Mouse (Mus musculus) MEL (cell line): ENCODE results near the gene Tesk2. TPM values are rescaled to one million over a fixed set of nuclear protein-coding genes. Genes with fewer than 3 reads are reported as not detected.

Source experiments
- DNase-seq: peaks from one replicate; pipeline ENCODE4 v3.0.0; 2011; ENCODE audit warnings: low read depth, low spot score
- H3K27ac ChIP-seq: 2 replicates; pipeline ENCODE4 v1.5.1; 2012; ENCODE audit warnings: low read depth, mild to moderate bottlenecking, control low read depth, low read length, moderate library complexity; ENCODE audit not compliant: control insufficient read depth
- H3K27me3 ChIP-seq, 2 experiments: fragments of 150-350 bp in 1 of 2; sonication (generic) in 1 of 2; 2 replicates each; pipeline ENCODE4 v1.6.1; 2012; ENCODE audit warnings: low read length in 2 of 2, mild to moderate bottlenecking in 2 of 2, improper control_type of control experiment in 1 of 2, moderate library complexity in 1 of 2; ENCODE audit not compliant: insufficient read depth in 2 of 2, control insufficient read depth in 1 of 2
- H3K36me3 ChIP-seq, 2 experiments: 2 replicates each; pipeline ENCODE4 v1.6.1; 2012 to 2014; ENCODE audit warnings: low read length in 2 of 2, improper control_type of control experiment in 1 of 2, inconsistent platforms in 1 of 2, mild to moderate bottlenecking in 1 of 2; ENCODE audit not compliant: insufficient read depth in 2 of 2, control insufficient read depth in 1 of 2
- H3K4me1 ChIP-seq, 2 experiments: fragments of 150-350 bp in 1 of 2; sonication (generic) in 1 of 2; 2 replicates each; pipeline ENCODE4 v1.6.1; 2012; ENCODE audit warnings: low read length in 2 of 2, improper control_type of control experiment in 1 of 2, mild to moderate bottlenecking in 1 of 2; ENCODE audit not compliant: insufficient read depth in 2 of 2, control insufficient read depth in 1 of 2
- H3K4me3 ChIP-seq, 2 experiments: fragments of 150-350 bp in 1 of 2; sonication (generic) in 1 of 2; 2 replicates each; pipeline ENCODE4 v1.5.1; 2012; ENCODE audit warnings: low read depth in 2 of 2, low read length in 2 of 2, mild to moderate bottlenecking in 2 of 2, moderate library complexity in 2 of 2, control low read depth in 1 of 2, improper control_type of control experiment in 1 of 2; ENCODE audit not compliant: control insufficient read depth in 1 of 2, insufficient read depth in 1 of 2
- H3K79me2 ChIP-seq: 2 replicates; pipeline ENCODE4 v1.6.1; 2012; ENCODE audit warnings: mild to moderate bottlenecking, low read length, moderate library complexity; ENCODE audit not compliant: control insufficient read depth, poor library complexity, insufficient read depth
- H3K9ac ChIP-seq: 2 replicates; pipeline ENCODE4 v1.6.1; 2012; ENCODE audit warnings: low read depth, mild to moderate bottlenecking, control low read depth, low read length, moderate library complexity; ENCODE audit not compliant: control insufficient read depth, poor library complexity, severe bottlenecking
- H3K9me3 ChIP-seq: fragments of 150-350 bp; sonication (generic); replicated peaks from 2 replicates; pipeline ENCODE4 v1.6.1; 2012; ENCODE audit warnings: mild to moderate bottlenecking, low read length, improper control_type of control experiment, moderate library complexity; ENCODE audit not compliant: insufficient read depth
- BHLHE40 ChIP-seq: IDR thresholded peaks from 2 replicates; pipeline ENCODE4 v1.6.1; 2012; ENCODE audit warnings: low read depth, mild to moderate bottlenecking, inconsistent platforms, low read length, improper control_type of control experiment, borderline replicate concordance
- CHD1 ChIP-seq: IDR thresholded peaks from 2 replicates; pipeline ENCODE4 v1.6.1; 2012; ENCODE audit warnings: low read depth, mild to moderate bottlenecking, inconsistent platforms, low read length, improper control_type of control experiment
- E2F4 ChIP-seq: IDR thresholded peaks from 2 replicates; pipeline ENCODE4 v1.6.1; 2011; ENCODE audit warnings: low read depth, low read length, improper control_type of control experiment, borderline replicate concordance
- ELF1 ChIP-seq: IDR thresholded peaks from 2 replicates; pipeline ENCODE4 v1.6.1; 2014; ENCODE audit warnings: low read depth, mild to moderate bottlenecking, inconsistent platforms, low read length, improper control_type of control experiment, moderate library complexity
- ETS1 ChIP-seq: IDR thresholded peaks from 2 replicates; pipeline ENCODE4 v1.6.1; 2012; ENCODE audit warnings: low read depth, mild to moderate bottlenecking, inconsistent platforms, low read length, improper control_type of control experiment, moderate library complexity
- GATA1 ChIP-seq: IDR thresholded peaks from 2 replicates; pipeline ENCODE4 v1.6.1; 2011; ENCODE audit warnings: low read depth, low read length, improper control_type of control experiment
- HCFC1 ChIP-seq: IDR thresholded peaks from 2 replicates; pipeline ENCODE4 v1.6.1; 2012; ENCODE audit warnings: low read depth, mild to moderate bottlenecking, inconsistent platforms, low read length, improper control_type of control experiment, moderate library complexity
- KAT2A ChIP-seq: conservative IDR thresholded peaks from 2 replicates; pipeline ENCODE4 v1.6.1; 2012; ENCODE audit warnings: low read depth, low read length, improper control_type of control experiment, inconsistent platforms
- MAX ChIP-seq: IDR thresholded peaks from 2 replicates; pipeline ENCODE4 v1.6.1; 2011; ENCODE audit warnings: low read length, improper control_type of control experiment
- MXI1 ChIP-seq: IDR thresholded peaks from 2 replicates; pipeline ENCODE4 v1.6.1; 2011; ENCODE audit warnings: mild to moderate bottlenecking, low read depth, low read length, improper control_type of control experiment
- MYB ChIP-seq: IDR thresholded peaks from 2 replicates; pipeline ENCODE4 v1.6.1; 2011; ENCODE audit warnings: mild to moderate bottlenecking, low read depth, low read length, improper control_type of control experiment
- MYC ChIP-seq: IDR thresholded peaks from 2 replicates; pipeline ENCODE4 v1.6.1; 2011; ENCODE audit warnings: low read depth, mild to moderate bottlenecking, low read length, improper control_type of control experiment, moderate library complexity
- NELFE ChIP-seq: IDR thresholded peaks from 2 replicates; pipeline ENCODE4 v1.6.1; 2011; ENCODE audit warnings: low read depth, low read length, improper control_type of control experiment
- NRF1 ChIP-seq: IDR thresholded peaks from 2 replicates; pipeline ENCODE4 v1.6.1; 2014; ENCODE audit warnings: low read depth, mild to moderate bottlenecking, inconsistent platforms, low read length, improper control_type of control experiment, moderate library complexity; ENCODE audit not compliant: poor library complexity, insufficient read depth, severe bottlenecking
- POLR2AphosphoS2 ChIP-seq: IDR thresholded peaks from 2 replicates; pipeline ENCODE4 v1.6.1; 2011; ENCODE audit warnings: low read length, improper control_type of control experiment
- POLR2AphosphoS5 ChIP-seq: IDR thresholded peaks from 2 replicates; pipeline ENCODE4 v1.6.1; 2012; ENCODE audit warnings: low read depth, borderline replicate concordance, mild to moderate bottlenecking, inconsistent platforms, low read length, moderate library complexity, mixed read lengths
- TAL1 ChIP-seq: IDR thresholded peaks from 2 replicates; pipeline ENCODE4 v1.6.1; 2012; ENCODE audit warnings: mild to moderate bottlenecking, inconsistent platforms, low read length, moderate library complexity, mixed read lengths
- TBP ChIP-seq: IDR thresholded peaks from 2 replicates; pipeline ENCODE4 v1.8.0; 2011; ENCODE audit warnings: low read depth, low read length, improper control_type of control experiment
- TCF12 ChIP-seq: IDR thresholded peaks from 2 replicates; pipeline ENCODE4 v1.6.1; 2014; ENCODE audit warnings: low read depth, mild to moderate bottlenecking, inconsistent platforms, low read length, improper control_type of control experiment, moderate library complexity
- UBTF ChIP-seq: IDR thresholded peaks from 2 replicates; pipeline ENCODE4 v1.6.1; 2012; ENCODE audit warnings: low read depth, mild to moderate bottlenecking, inconsistent platforms, low read length, improper control_type of control experiment, moderate library complexity, borderline replicate concordance; ENCODE audit not compliant: insufficient read depth
- ZKSCAN1 ChIP-seq: IDR thresholded peaks from 2 replicates; pipeline ENCODE4 v1.6.1; 2012; ENCODE audit warnings: low read depth, mild to moderate bottlenecking, inconsistent platforms, low read length, improper control_type of control experiment, moderate library complexity
- ZNF384 ChIP-seq: IDR thresholded peaks from 2 replicates; pipeline ENCODE4 v1.6.1; 2012; ENCODE audit warnings: low read depth, mild to moderate bottlenecking, inconsistent platforms, low read length, improper control_type of control experiment
- polyA plus RNA-seq, 2 experiments: library from polyadenylated mRNA; stranded (reverse) in 1 of 2; unstranded in 1 of 2; fragments of >175 nt in 1 of 2; fragments of >200 nt in 1 of 2; gene quantifications; 2 replicates each; pipeline versions ENCODE4 v1.2.1 to v1.2.4; 2012; ENCODE audit warnings: low replicate concordance in 2 of 2, low read depth in 1 of 2; ENCODE audit not compliant: insufficient read length in 2 of 2, insufficient read depth in 1 of 2, missing spikeins in 1 of 2
- total RNA-seq: library from RNA; depleted of rRNA; stranded (reverse); fragments of 300-350 nt; gene quantifications from 2 replicates; pipeline ENCODE4 v1.2.3, GENCODE M21; 2012

Gene Tesk2
- total and polyA plus RNA-seq, 3 experiments: 2.3 to 3.3 TPM; not detected in 1

DNA sequence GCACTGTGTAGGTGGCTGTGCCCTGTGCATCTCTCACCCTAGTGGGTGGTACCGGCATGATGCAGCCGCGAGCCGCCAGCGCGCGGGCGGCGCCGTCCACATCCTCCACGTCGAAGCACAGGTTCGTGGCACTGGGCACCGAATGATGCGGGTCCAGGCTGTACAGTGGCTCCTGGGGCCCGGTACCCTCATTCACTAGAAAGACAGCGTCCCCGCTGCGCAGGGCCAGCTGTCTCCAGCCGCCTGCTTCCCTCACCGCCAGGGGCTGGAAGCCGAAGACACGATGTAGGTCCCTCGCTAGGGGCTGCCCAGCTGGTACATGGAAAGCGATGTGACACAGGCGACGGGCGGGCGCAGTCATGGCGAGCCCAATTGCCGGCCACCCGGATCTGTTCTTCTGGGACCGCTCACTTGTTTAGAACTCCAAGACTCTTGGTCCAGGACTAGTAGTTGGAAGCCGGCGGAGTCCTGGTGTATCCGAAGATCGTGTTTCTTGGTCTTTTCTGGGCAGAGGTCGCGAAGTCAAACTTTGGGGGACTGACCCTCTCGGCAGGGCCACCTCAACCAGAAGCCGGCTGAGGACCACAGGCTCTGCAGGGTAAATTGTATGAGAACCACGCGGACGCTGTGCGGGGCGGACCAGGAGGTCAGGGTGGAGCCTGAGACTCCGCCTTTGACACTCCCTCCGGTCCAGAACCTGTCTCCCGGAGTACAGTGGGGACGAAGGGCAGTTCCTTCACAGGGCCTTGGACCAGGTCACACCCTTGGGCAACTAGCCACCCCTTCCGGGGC, 100.3 kb downstream of the Tesk2 start:
- peak overlapping the region; percentile 44 for H3K9ac ChIP-seq

DNA sequence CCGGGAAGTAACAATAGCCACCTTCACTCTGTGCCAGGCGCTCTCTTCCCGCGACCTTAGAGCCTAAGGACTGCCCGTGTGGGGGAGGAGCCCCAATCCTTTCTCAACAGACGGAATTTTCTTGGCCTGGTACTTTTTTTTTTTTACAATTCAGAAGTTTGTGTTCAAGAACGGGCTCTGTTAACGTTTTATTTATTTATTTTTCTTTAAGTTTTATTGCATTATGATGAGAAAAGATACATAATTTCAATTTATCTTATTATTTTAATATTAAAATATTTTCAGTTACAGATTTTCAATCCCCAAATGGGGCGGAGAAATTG, 100.9 kb downstream of the Tesk2 start, which contains the start of gene Hpdl:
Gene Hpdl, minus strand, starts transcription at position 14 of the 323 bp plus-strand sequence.
- Histone ChIP-seq H3K36me3 (peaks cover 0 to 4% of the 10 kb centered on the region in 2 experiments; a peak in 2 of 4 replicates), H3K4me1 (peaks cover 0 to 3% of the 10 kb centered on the region in 2 experiments; a peak in 2 of 4 replicates), H3K27ac (no peak within 1 kb of the TSS), H3K79me2 (no peaks in the 10 kb centered on the region), H3K9me3 (no peaks in the 10 kb centered on the region), H3K27me3 (peaks cover 0 to 2% of the 10 kb centered on the region in 2 experiments; a peak in 1 of 4 replicates), H3K9ac (peak within 1 kb of the TSS; percentile 44), H3K4me3 (peak within 1 kb of the TSS; percentile 75 to 83)
- TF ChIP-seq TCF12 (no peak), GATA1 (no peak), MYC (no peak), NRF1 (no peak), UBTF (no peak), ZNF384 (peak; percentile 65)
- no peak for DNase-seq

More for the DNA sequence above, 100.3 kb downstream of the Tesk2 start:
- Histone ChIP-seq H3K27ac (no peak overlapping the region), H3K4me1 (peaks cover 0 to 3% of the 10 kb centered on the region in 2 experiments; a peak in 2 of 4 replicates)
- TF ChIP-seq TBP: no peak
- TF ChIP-seq MAX: 0 out of 2 replicates have a peak, but pooled peaks have one; percentile 22
- TF ChIP-seq MXI1: peak; percentile 47; the same call in 1 of the 2 replicates
- TF ChIP-seq, all 39 proteins: peak for 2
- DNase-seq: peak; percentile 67
- no peaks in the 10 kb centered on the region for H3K9me3 ChIP-seq
- peaks cover 0 to 4% of the 10 kb centered on the region in 2 experiments; a peak in 2 of 4 replicates for H3K36me3 ChIP-seq
- peak overlapping the region; percentile 75 to 83 for H3K4me3 ChIP-seq
- H3K79me2 ChIP-seq: no peaks in the 10 kb centered on the region
- H3K27me3 ChIP-seq: peaks cover 0 to 2% of the 10 kb centered on the region in 2 experiments; a peak in 1 of 4 replicates

DNA sequence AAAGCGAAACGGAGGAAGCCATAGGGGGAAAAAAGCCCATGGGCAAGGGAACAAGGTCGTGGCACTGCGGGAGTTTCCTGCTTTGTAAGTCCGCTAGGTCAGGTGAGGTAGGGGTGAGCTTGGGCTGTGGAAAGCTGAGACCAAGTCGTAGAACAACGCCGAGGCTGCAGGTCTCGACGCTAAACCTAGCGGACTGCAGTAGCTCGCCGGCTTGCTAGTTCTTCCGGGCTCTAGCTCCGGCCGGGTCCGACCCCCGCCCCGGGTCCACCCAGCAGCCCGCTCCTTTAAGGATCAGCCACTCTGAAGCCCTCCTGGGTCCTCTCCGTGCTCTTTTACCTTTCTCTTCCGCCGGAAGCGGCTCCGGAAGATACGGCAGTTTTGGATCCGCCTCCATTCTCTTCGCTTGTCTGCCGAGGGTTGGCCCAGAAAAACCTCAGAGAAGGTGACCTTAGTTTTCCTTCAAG, 103.8 kb downstream of the Tesk2 start:
- Histone ChIP-seq H3K4me3 (no peak overlapping the region), H3K4me1 (peaks cover 0 to 3% of the 10 kb centered on the region in 2 experiments; a peak in 2 of 4 replicates), H3K9me3 (no peaks in the 10 kb centered on the region), H3K79me2 (no peaks in the 10 kb centered on the region), H3K36me3 (peaks cover 0 to 4% of the 10 kb centered on the region in 2 experiments; a peak in 2 of 4 replicates), H3K9ac (no peak overlapping the region), H3K27me3 (peaks cover 0 to 2% of the 10 kb centered on the region in 2 experiments; a peak in 1 of 4 replicates), H3K27ac (no peak overlapping the region)
- DNase-seq: no peak
- TF ChIP-seq UBTF: no peak
- TF ChIP-seq ZKSCAN1: no peak
- no peak for TF ChIP-seq ELF1
- TF ChIP-seq MYB: no peak
- no peak for TF ChIP-seq ETS1
- no peak for TF ChIP-seq POLR2AphosphoS2
- TF ChIP-seq KAT2A: no peak
- no peak for TF ChIP-seq BHLHE40
- no peak for TF ChIP-seq HCFC1
- no peak for TF ChIP-seq NELFE
- TF ChIP-seq TAL1: no peak
- TF ChIP-seq E2F4: no peak
- TF ChIP-seq GATA1: no peak
- no peak for TF ChIP-seq MYC
- TF ChIP-seq POLR2AphosphoS5: no peak
- TF ChIP-seq CHD1: no peak
